ENCODE assay signal across 8 mouse cellular contexts in genomic region chr9:75625556-75626307, GRCm38 (mm10). TPM values are rescaled to one million over a fixed set of nuclear protein-coding genes. Genes with fewer than 3 reads are reported as not detected.
A peak's percentile ranks its signal among the peaks of the same experiment; 100 is the strongest.
DNase-seq lines count a peak whose midpoint lies in the region; ATAC-seq and TF ChIP-seq lines count a peak whose summit lies in the region.

Gene Lysmd2, plus strand, starts transcription at chr9:75625741.

- peak within 1 kb of the TSS; percentile 81 for H3K4me2 ChIP-seq in forebrain, embryonic 11.5 days (ENCODE audit: low read depth, low read length, severe bottlenecking)
- peak within 1 kb of the TSS; percentile 94 for H3K4me2 ChIP-seq in heart, embryonic 14.5 days (ENCODE audit: low read length)
- H3K4me2 ChIP-seq in liver, embryonic 13.5 days, result peak within 1 kb of the TSS; percentile 72
- H3K4me2 ChIP-seq in neural tube, embryonic 12.5 days (replicated peaks), result peak within 1 kb of the TSS; percentile 92

- no peak for TF ChIP-seq CTCF in brain, embryonic 14.5 days (IDR thresholded peaks at IDR 0.05; ENCODE audit: borderline replicate concordance, extremely low read depth, insufficient read depth, insufficient read length)

- peak within 1 kb of the TSS; percentile 86 for H3K9ac ChIP-seq in forebrain, embryonic 11.5 days (ENCODE audit: low read length)
- H3K9ac ChIP-seq in heart, embryonic 14.5 days (ENCODE audit: low read length), result peak within 1 kb of the TSS; percentile 90
- H3K9ac ChIP-seq in liver, embryonic 13.5 days, result peak within 1 kb of the TSS; percentile 53
- peak within 1 kb of the TSS; percentile 87 for H3K9ac ChIP-seq in neural tube, embryonic 12.5 days

- no peaks in the 10 kb centered on the region for H3K36me3 ChIP-seq in forebrain, embryonic 11.5 days (ENCODE audit: control insufficient read depth, insufficient read depth, low read length)
- H3K36me3 ChIP-seq in heart, embryonic 14.5 days (ENCODE audit: control insufficient read depth, insufficient read depth, low read length), result no peaks in the 10 kb centered on the region
- no peaks in the 10 kb centered on the region for H3K36me3 ChIP-seq in liver, embryonic 13.5 days
- no peaks in the 10 kb centered on the region for H3K36me3 ChIP-seq in neural tube, embryonic 12.5 days

- TF ChIP-seq POLR2A in brain, embryonic 14.5 days (IDR thresholded peaks at IDR 0.05; ENCODE audit: borderline replicate concordance, extremely low read depth, insufficient read depth, insufficient read length, poor library complexity, severe bottlenecking), result peak; percentile 67

- WGBS in forebrain, embryonic 11.5 days, result 0% methylated on average over 87 of the region's 94 CpGs
- under 1% methylated on average over 87 of the region's 94 CpGs for WGBS in heart, embryonic 14.5 days
- WGBS in liver, embryonic 13.5 days (ENCODE audit: insufficient replicate concordance), result under 1% methylated on average over 82 of the region's 94 CpGs
- under 1% methylated on average over 64 of the region's 94 CpGs for WGBS in neural tube, embryonic 12.5 days

- H3K9me3 ChIP-seq in forebrain, embryonic 11.5 days (ENCODE audit: control insufficient read depth, low read length), result no peaks in the 10 kb centered on the region
- H3K9me3 ChIP-seq in heart, embryonic 14.5 days (ENCODE audit: control insufficient read depth, low read length), result 0 out of 2 replicates have a peak, but pooled peaks cover 2% of the 10 kb centered on the region
- no peaks in the 10 kb centered on the region for H3K9me3 ChIP-seq in liver, embryonic 13.5 days (replicated peaks)
- no peaks in the 10 kb centered on the region for H3K9me3 ChIP-seq in neural tube, embryonic 12.5 days

- no peaks in the 10 kb centered on the region for H3K27me3 ChIP-seq in forebrain, embryonic 11.5 days (ENCODE audit: control insufficient read depth, insufficient read depth, low read length)
- H3K27me3 ChIP-seq in heart, embryonic 14.5 days (ENCODE audit: control insufficient read depth, insufficient read depth, low read length), result 0 out of 2 replicates have a peak, but pooled peaks cover 5% of the 10 kb centered on the region
- H3K27me3 ChIP-seq in liver, embryonic 13.5 days, result peaks cover 36% of the 10 kb centered on the region
- H3K27me3 ChIP-seq in neural tube, embryonic 12.5 days (replicated peaks), result no peaks in the 10 kb centered on the region

- DNase-seq in CD4-positive, CD25-positive, alpha-beta regulatory T cell, adult 2 months (ENCODE audit: low read depth, low spot score), result peak; percentile 75
- DNase-seq in brain, embryonic 14.5 days (ENCODE audit: low read depth), result peak; percentile 84
- peak; percentile 86 for DNase-seq in forebrain, embryonic 11.5 days (ENCODE audit: low spot score)
- peak; percentile 83 for DNase-seq in kidney, postnatal 10 days
- DNase-seq in liver, embryonic 13.5 days, result no peak
- peak; percentile 34 for DNase-seq in thymus, postnatal 0 days (ENCODE audit: low spot score)

- peak; percentile 90 for ATAC-seq in forebrain, embryonic 11.5 days (replicated peaks; ENCODE audit: low FRiP score)
- ATAC-seq in heart, embryonic 14.5 days (ENCODE audit: insufficient number of reproducible peaks, insufficient read depth, low FRiP score, low read depth), result peak; percentile 90
- ATAC-seq in liver, embryonic 13.5 days (ENCODE audit: low read depth), result peak; percentile 75
- ATAC-seq in neural tube, embryonic 12.5 days (ENCODE audit: low FRiP score, low read depth), result peak; percentile 92

- H3K27ac ChIP-seq in forebrain, embryonic 11.5 days (ENCODE audit: low read depth, low read length), result peak within 1 kb of the TSS; percentile 59
- H3K27ac ChIP-seq in heart, embryonic 14.5 days (replicated peaks in 1 of 2; ENCODE audit: control insufficient read depth in 1 of 2, insufficient read depth in 1 of 2, low read depth in 2 of 2, low read length in 2 of 2), result peak within 1 kb of the TSS; percentile 43 to 75
- 0 out of 2 replicates have a peak within 1 kb of the TSS, but pooled peaks have one; percentile 6 for H3K27ac ChIP-seq in liver, embryonic 13.5 days
- H3K27ac ChIP-seq in neural tube, embryonic 12.5 days, result peak within 1 kb of the TSS; percentile 82

- peak within 1 kb of the TSS; percentile 77 for H3K4me3 ChIP-seq in forebrain, embryonic 11.5 days (ENCODE audit: low read depth, low read length)
- peak within 1 kb of the TSS; percentile 85 to 98 for H3K4me3 ChIP-seq in heart, embryonic 14.5 days (ENCODE audit: control insufficient read depth in 1 of 2, insufficient read depth in 1 of 2, low read depth in 1 of 2, low read length in 2 of 2)
- peak within 1 kb of the TSS; percentile 61 for H3K4me3 ChIP-seq in liver, embryonic 13.5 days (replicated peaks)
- peak within 1 kb of the TSS; percentile 67 for H3K4me3 ChIP-seq in neural tube, embryonic 12.5 days

- H3K4me1 ChIP-seq in forebrain, embryonic 11.5 days (replicated peaks; ENCODE audit: control insufficient read depth, insufficient read depth, low read length), result no peaks in the 10 kb centered on the region; the same call in 1 of the 2 replicates
- H3K4me1 ChIP-seq in heart, embryonic 14.5 days (ENCODE audit: control insufficient read depth in 2 of 2, insufficient read depth in 2 of 2, low read length in 2 of 2), result peaks cover 2 to 3% of the 10 kb centered on the region in 2 experiments; a peak in 3 of 4 replicates
- 0 out of 2 replicates have a peak, but pooled peaks cover 7% of the 10 kb centered on the region for H3K4me1 ChIP-seq in liver, embryonic 13.5 days (replicated peaks)
- peaks cover 6% of the 10 kb centered on the region; the same call in 1 of the 2 replicates for H3K4me1 ChIP-seq in neural tube, embryonic 12.5 days

RNA-seq across cellular contexts. Expression of gene Lysmd2, which starts in this region (rescaled TPM):
- 19.5 and 22.2 TPM in 2 replicates for polyA plus RNA-seq in brain, embryonic 14.5 days (2012; rRNA removed)
- 13.0 and 17.1 TPM in 2 replicates for polyA plus RNA-seq in forebrain, embryonic 11.5 days (2014; fragmentation: Nextera tagmentation; extraction: Ambion mirVana)
- 20.5 and 21.3 TPM in 2 replicates for polyA plus RNA-seq in heart, embryonic 14.5 days (2014; fragmentation: Nextera tagmentation; extraction: Ambion mirVana)
- 3.7 and 3.8 TPM in 2 replicates for polyA plus RNA-seq in liver, embryonic 13.5 days (2015; fragmentation: Nextera tagmentation; extraction: Ambion mirVana)
- polyA plus RNA-seq in neural tube, embryonic 12.5 days (2016; fragmentation: Nextera tagmentation; extraction: Ambion mirVana), result 16.8 and 18.8 TPM in 2 replicates
- polyA plus RNA-seq in thymus, postnatal 0 days (2015; fragmentation: Nextera tagmentation; extraction: Ambion mirVana), result 16.7 and 19.9 TPM in 2 replicates

Comparison
In these comparisons a context has a peak if more than half of its experiments do, and no peak if none do; other contexts are left out.
1. H3K27ac ChIP-seq: peak in every context shown above with its lines; median percentile 82 in neural tube, embryonic 12.5 days; 59 in forebrain, embryonic 11.5 days; 59 in heart, embryonic 14.5 days; 6 in liver, embryonic 13.5 days.